Comparison of ENCODE assay signal across 22 mouse cellular contexts in the genomic region with DNA sequence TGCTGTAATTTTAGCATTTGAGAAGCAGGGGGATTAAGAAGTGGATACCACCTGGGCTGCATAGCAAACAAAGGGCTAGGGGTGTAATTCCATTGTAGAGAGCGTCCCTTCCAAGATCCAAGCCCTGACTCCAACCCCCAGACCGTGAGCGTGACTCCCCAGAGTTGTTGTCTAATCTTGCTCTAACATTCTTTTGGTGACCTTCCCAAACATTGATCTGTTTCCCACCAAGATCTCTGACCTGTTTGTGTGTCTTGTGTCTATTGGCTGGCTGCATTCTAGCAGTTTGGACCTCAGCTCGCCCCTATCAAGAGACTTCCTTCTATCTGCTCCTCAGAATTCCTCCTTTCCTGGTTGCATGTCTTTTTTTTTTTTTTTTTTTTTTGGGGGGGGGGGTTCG. TPM values are rescaled to one million over a fixed set of nuclear protein-coding genes. Genes with fewer than 3 reads are reported as not detected.
DNase-seq lines count a peak whose midpoint lies in the region; ATAC-seq and TF ChIP-seq lines count a peak whose summit lies in the region.
"Had no signal": no experiment of that assay in that cellular context is flagged by ENCODE, and none has a peak within 500 bp of the region (broad histone marks: within the 10 kb centered on the region; RNA-seq: fewer than 3 reads in every experiment).

No protein-coding gene starts in this region.

- intact Hi-C loops in heart, postnatal 14 days (cut with DNase I): no loop called here

- TF ChIP-seq CTCF in liver, adult 2 months (IDR thresholded peaks at IDR 0.05; ENCODE audit: low read depth, low read length): no peak
- TF ChIP-seq CTCF in liver, postnatal 0 days (IDR thresholded peaks at IDR 0.05; ENCODE audit: low read depth): no peak

- WGBS in liver, adult 2 months: 24% methylated on average over 4 of the region's 5 CpGs
- 58% methylated on average over 5 of the region's 5 CpGs for WGBS in liver, postnatal 0 days (ENCODE audit: insufficient replicate concordance)
- WGBS in liver, embryonic 12.5 days (ENCODE audit: insufficient replicate concordance): 63% methylated on average over 5 of the region's 5 CpGs
- 61% methylated on average over 5 of the region's 5 CpGs for WGBS in liver, embryonic 11.5 days

- H3K27me3 ChIP-seq in liver, adult 2 months (ENCODE audit: control insufficient read depth, insufficient read depth, low read length): no peaks in the 10 kb centered on the region
- H3K27me3 ChIP-seq in liver, postnatal 0 days (ENCODE audit: insufficient read depth, low read length): no peaks in the 10 kb centered on the region
- no peaks in the 10 kb centered on the region for H3K27me3 ChIP-seq in liver, embryonic 12.5 days (replicated peaks)
- H3K27me3 ChIP-seq in liver, embryonic 11.5 days (replicated peaks; ENCODE audit: control insufficient read depth, insufficient read depth, low read length): no peaks in the 10 kb centered on the region
- H3K27me3 ChIP-seq: CH12.LX, Patski had no signal

- peaks cover 6% of the 10 kb centered on the region; the same call in 1 of the 2 replicates for H3K79me2 ChIP-seq in liver, adult 2 months (ENCODE audit: control insufficient read depth, insufficient read depth, low read length)

- no peak for TF ChIP-seq POLR2A in liver, adult 2 months (IDR thresholded peaks at IDR 0.05; ENCODE audit: extremely low read depth, insufficient read depth, low read length)

- peak; percentile 64 for DNase-seq in heart, adult 11 months
- DNase-seq in heart, postnatal 14 days: no peak
- DNase-seq in liver, adult 2 months (ENCODE audit: extremely low read depth, low read depth, low spot score): peak; percentile 51
- no peak for DNase-seq in liver, postnatal 0 days
- DNase-seq in liver, embryonic 11.5 days (ENCODE audit: low spot score): no peak
- no peak for DNase-seq in right cerebral cortex, adult 18-20 months
- DNase-seq: adrenal gland, adult 2 months; adrenal gland, adult 8-10 months; adrenal gland, postnatal 10 days; adrenal gland, postnatal 14 days; adrenal gland, postnatal 25 days; adrenal gland, postnatal 36 days; B cell, adult 2 months; cerebellum, adult 11 months; cerebellum, adult 11-12 months had no signal

- no peak overlapping the region; the same call in 1 of the 2 replicates for H3K27ac ChIP-seq in liver, adult 2 months (replicated peaks; ENCODE audit: insufficient read depth, low read depth, low read length)
- H3K27ac ChIP-seq in liver, postnatal 0 days (ENCODE audit: low read depth): no peak overlapping the region
- no peak overlapping the region for H3K27ac ChIP-seq in liver, embryonic 12.5 days
- H3K27ac ChIP-seq in liver, embryonic 11.5 days (ENCODE audit: low read depth, low read length): no peak overlapping the region

- ATAC-seq in liver, postnatal 0 days: no peak
- no peak for ATAC-seq in liver, embryonic 12.5 days
- ATAC-seq in liver, embryonic 11.5 days (replicated peaks; ENCODE audit: low FRiP score): no peak
- peak; percentile 68; the same call in 1 of the 2 replicates for ATAC-seq in megakaryocyte-erythroid progenitor cell, adult 5-6 weeks (replicated peaks; ENCODE audit: low FRiP score, low TSS enrichment, poor library complexity, severe bottlenecking)
- ATAC-seq: activated CD4-positive, CD25-positive, alpha-beta regulatory T cell, adult 4 months; CD4-positive, CD25-positive, alpha-beta regulatory T cell, adult 4 months; Patski had no signal

- no peak overlapping the region for H3K9ac ChIP-seq in liver, adult 2 months (ENCODE audit: low read depth, low read length)
- no peak overlapping the region for H3K9ac ChIP-seq in liver, postnatal 0 days (replicated peaks)
- no peak overlapping the region for H3K9ac ChIP-seq in liver, embryonic 12.5 days
- no peak overlapping the region for H3K9ac ChIP-seq in liver, embryonic 11.5 days (ENCODE audit: low read depth, low read length)

- H3K9me3 ChIP-seq in liver, postnatal 0 days (ENCODE audit: low read length): no peaks in the 10 kb centered on the region
- H3K9me3 ChIP-seq in liver, embryonic 12.5 days (replicated peaks): no peaks in the 10 kb centered on the region
- H3K9me3 ChIP-seq in liver, embryonic 11.5 days (ENCODE audit: control insufficient read depth, low read length): no peaks in the 10 kb centered on the region
- H3K9me3 ChIP-seq: G1E had no signal

- H3K4me1 ChIP-seq in liver, adult 2 months (ENCODE audit: control insufficient read depth, insufficient read depth, low read length): peaks cover 16% of the 10 kb centered on the region
- H3K4me1 ChIP-seq in liver, postnatal 0 days (ENCODE audit: insufficient read depth): peaks cover 17% of the 10 kb centered on the region
- peaks cover 37% of the 10 kb centered on the region for H3K4me1 ChIP-seq in liver, embryonic 12.5 days
- peaks cover 15% of the 10 kb centered on the region; the same call in 1 of the 2 replicates for H3K4me1 ChIP-seq in liver, embryonic 11.5 days (replicated peaks; ENCODE audit: control insufficient read depth, insufficient read depth, low read length)

- no peak for TF ChIP-seq EP300 in liver, postnatal 0 days (IDR thresholded peaks at IDR 0.05; ENCODE audit: low read depth)

- no peak overlapping the region for H3K4me3 ChIP-seq in liver, adult 2 months (ENCODE audit: insufficient read depth, low read depth, low read length)
- no peak overlapping the region for H3K4me3 ChIP-seq in liver, postnatal 0 days (ENCODE audit: low read depth, low read length)
- no peak overlapping the region for H3K4me3 ChIP-seq in liver, embryonic 12.5 days
- no peak overlapping the region for H3K4me3 ChIP-seq in liver, embryonic 11.5 days (ENCODE audit: low read depth, low read length)

- no peak overlapping the region for H3K4me2 ChIP-seq in liver, postnatal 0 days (ENCODE audit: low read depth, low read length)
- H3K4me2 ChIP-seq in liver, embryonic 12.5 days: 0 out of 2 replicates have a peak overlapping the region, but pooled peaks have one; percentile 15
- H3K4me2 ChIP-seq in liver, embryonic 11.5 days: no peak overlapping the region

- peaks cover 12% of the 10 kb centered on the region; the same call in 1 of the 2 replicates for H3K36me3 ChIP-seq in liver, adult 2 months (ENCODE audit: control insufficient read depth, insufficient read depth, low read length)
- peaks cover 14% of the 10 kb centered on the region for H3K36me3 ChIP-seq in liver, postnatal 0 days (replicated peaks; ENCODE audit: insufficient read depth, low read length)
- peaks cover 46% of the 10 kb centered on the region for H3K36me3 ChIP-seq in liver, embryonic 12.5 days
- H3K36me3 ChIP-seq in liver, embryonic 11.5 days (ENCODE audit: control insufficient read depth, insufficient read depth, low read length): peaks cover 6% of the 10 kb centered on the region

RNA-seq across cellular contexts. Expression of gene Socs4, which starts 10.3 kb away (rescaled TPM):
- total RNA-seq in heart, postnatal 14 days (2021): 10 to 100 TPM; 16.3 to 20.0 TPM
- 8.3 and 9.1 TPM in 2 replicates for total RNA-seq in liver, adult 2 months (2014; rRNA removed)
- 1.8 and 2.1 TPM in 2 replicates for polyA plus RNA-seq in liver, adult 2 months (2012; rRNA removed)
- 1.7 and 1.9 TPM in 2 replicates for polyA plus RNA-seq in liver, postnatal 0 days (2015; fragmentation: Nextera tagmentation; extraction: Ambion mirVana)
- 3.0 and 4.3 TPM in 2 replicates for polyA plus RNA-seq in liver, embryonic 12.5 days (2016; fragmentation: Nextera tagmentation; extraction: Ambion mirVana)
- polyA plus RNA-seq in liver, embryonic 11.5 days (2014; fragmentation: Nextera tagmentation; extraction: Ambion mirVana): 4.6 and 4.8 TPM in 2 replicates
- 26.8 and 39.5 TPM in 2 replicates for total RNA-seq in megakaryocyte-erythroid progenitor cell, adult 5-6 weeks (2014; fragmentation: Nextera tagmentation)
- 20.5 and 25.6 TPM in 2 replicates for total RNA-seq in megakaryocyte-erythroid progenitor cell, adult 5-6 weeks (2017)

RNA-seq across cellular contexts. Expression of gene Wdhd1, which starts 10.4 kb away (rescaled TPM):
- 1 to 10 TPM; 1.5 to 2.0 TPM for total RNA-seq in heart, postnatal 14 days (2021)
- 1.0 and 1.3 TPM in 2 replicates for total RNA-seq in liver, adult 2 months (2014; rRNA removed)
- 0.21 and 0.24 TPM in 2 replicates for polyA plus RNA-seq in liver, adult 2 months (2012; rRNA removed)
- polyA plus RNA-seq in liver, postnatal 0 days (2015; fragmentation: Nextera tagmentation; extraction: Ambion mirVana): 10.1 and 13.7 TPM in 2 replicates
- polyA plus RNA-seq in liver, embryonic 12.5 days (2016; fragmentation: Nextera tagmentation; extraction: Ambion mirVana): 58.1 and 58.9 TPM in 2 replicates
- 65.7 and 68.8 TPM in 2 replicates for polyA plus RNA-seq in liver, embryonic 11.5 days (2014; fragmentation: Nextera tagmentation; extraction: Ambion mirVana)
- total RNA-seq in megakaryocyte-erythroid progenitor cell, adult 5-6 weeks (2014; fragmentation: Nextera tagmentation): 89.1 and 89.8 TPM in 2 replicates
- 121 and 169 TPM in 2 replicates for total RNA-seq in megakaryocyte-erythroid progenitor cell, adult 5-6 weeks (2017)

RNA-seq across cellular contexts. Expression of gene Mapk1ip1l, which starts 11.0 kb away (rescaled TPM):
- 10 to 100 TPM; 36.9 to 40.7 TPM for total RNA-seq in heart, postnatal 14 days (2021)
- 22.2 and 25.6 TPM in 2 replicates for total RNA-seq in liver, adult 2 months (2014; rRNA removed)
- 33.6 and 35.4 TPM in 2 replicates for polyA plus RNA-seq in liver, adult 2 months (2012; rRNA removed)
- polyA plus RNA-seq in liver, postnatal 0 days (2015; fragmentation: Nextera tagmentation; extraction: Ambion mirVana): 15.1 and 16.6 TPM in 2 replicates
- polyA plus RNA-seq in liver, embryonic 12.5 days (2016; fragmentation: Nextera tagmentation; extraction: Ambion mirVana): 45.1 and 49.6 TPM in 2 replicates
- polyA plus RNA-seq in liver, embryonic 11.5 days (2014; fragmentation: Nextera tagmentation; extraction: Ambion mirVana): 84.7 and 88.8 TPM in 2 replicates
- total RNA-seq in megakaryocyte-erythroid progenitor cell, adult 5-6 weeks (2014; fragmentation: Nextera tagmentation): 82.4 and 115 TPM in 2 replicates
- total RNA-seq in megakaryocyte-erythroid progenitor cell, adult 5-6 weeks (2017): 46.1 and 59.3 TPM in 2 replicates

Comparison
In these comparisons a context has a peak if more than half of its experiments do, and no peak if none do; other contexts are left out.
1. DNase-seq: peak in heart, adult 11 months (single experiment) and liver, adult 2 months (single experiment); none in heart, postnatal 14 days (0 of 2), liver, postnatal 0 days (single experiment), liver, embryonic 11.5 days (single experiment) and right cerebral cortex, adult 18-20 months (single experiment).